Mouse (Mus musculus) limb, embryonic 15.5 days (tissue): ENCODE measurements around the gene Hsf4. TPM values are rescaled to one million over a fixed set of nuclear protein-coding genes. Genes with fewer than 3 reads are reported as not detected.
A peak's percentile ranks its signal among the peaks of the same experiment; 100 is the strongest.

Experiments used
- ATAC-seq: fragments of 200-750 bp; cut with Nextera tagmentation; 2 replicates; pipeline ENCODE4 v1.8.0; 2017; ENCODE audit warnings: low read depth, moderate TSS enrichment; ENCODE audit not compliant: insufficient number of reproducible peaks, low FRiP score, low TSS enrichment
- H3K27ac ChIP-seq: fragments of 300-500 bp; sonication (generic); 2 replicates; pipeline ENCODE4 v1.5.1; 2015; ENCODE audit warnings: moderate library complexity, mild to moderate bottlenecking, inconsistent platforms
- H3K27me3 ChIP-seq: fragments of 300-500 bp; sonication (generic); 2 replicates; pipeline ENCODE4 v1.6.1; 2015; ENCODE audit warnings: inconsistent platforms
- H3K36me3 ChIP-seq: fragments of 300-500 bp; sonication (generic); 2 replicates; pipeline ENCODE4 v1.6.1; 2015; ENCODE audit warnings: inconsistent platforms
- H3K4me1 ChIP-seq: fragments of 300-500 bp; sonication (generic); 2 replicates; pipeline ENCODE4 v1.6.1; 2015; ENCODE audit warnings: inconsistent platforms
- H3K4me2 ChIP-seq: fragments of 300-500 bp; sonication (generic); 2 replicates; pipeline ENCODE4 v1.6.1; 2015; ENCODE audit warnings: mild to moderate bottlenecking, inconsistent platforms
- H3K4me3 ChIP-seq: fragments of 300-500 bp; sonication (generic); 2 replicates; pipeline ENCODE4 v1.5.1; 2015; ENCODE audit warnings: mild to moderate bottlenecking, inconsistent platforms
- H3K9ac ChIP-seq: fragments of 300-500 bp; sonication (generic); 2 replicates; pipeline ENCODE4 v1.6.1; 2015; ENCODE audit warnings: inconsistent platforms
- H3K9me3 ChIP-seq: fragments of 300-500 bp; sonication (generic); 2 replicates; pipeline ENCODE4 v1.6.1; 2016; ENCODE audit warnings: inconsistent platforms
- WGBS: fragments of 180-500 bp; shearing (Covaris S2); methylation state at CpG from one replicate; pipeline ENCODE4 v1.1.7; 2015; 5-methylcytosine and 5-hydroxymethylcytosine counted together
- polyA plus RNA-seq: library from polyadenylated mRNA; unstranded; fragments of >200 nt; fragmentation: Nextera tagmentation; extraction: Ambion mirVana; gene quantifications from 2 replicates; pipeline ENCODE4 v1.2.1, GENCODE M21; 2015

Hsf4 gene
- polyA plus RNA-seq, 1 experiment from 2014 or later, result 0.33 TPM

- H3K27ac ChIP-seq, result no peak overlapping the region
- H3K4me3 ChIP-seq, result no peak overlapping the region
- H3K9me3 ChIP-seq, result no peaks in the 10 kb centered on the region
- no peak overlapping the region for H3K9ac ChIP-seq
- 0 out of 2 replicates have a peak, but pooled peaks cover 9% of the 10 kb centered on the region for H3K27me3 ChIP-seq
- peaks cover 64% of the 10 kb centered on the region for H3K36me3 ChIP-seq
- H3K4me2 ChIP-seq, result no peak overlapping the region
- 87% methylated on average over 6 of the region's 6 CpGs for WGBS
- H3K4me1 ChIP-seq, result peaks cover 25% of the 10 kb centered on the region
- ATAC-seq, result no peak
These were observed 17.6 kb upstream of the Hsf4 start for GRCm38 (mm10) chr8:105251954-105252353.

- H3K9ac ChIP-seq, result no peak overlapping the region
- H3K4me3 ChIP-seq, result peak overlapping the region; percentile 72; the same call in 1 of the 2 replicates
- H3K27me3 ChIP-seq, result peaks cover 15% of the 10 kb centered on the region
- peaks cover 25% of the 10 kb centered on the region for H3K4me1 ChIP-seq
- H3K9me3 ChIP-seq, result no peaks in the 10 kb centered on the region
- H3K27ac ChIP-seq, result no peak overlapping the region
- ATAC-seq, result no peak
- H3K4me2 ChIP-seq, result peak overlapping the region; percentile 75
- 82% methylated on average over 10 of the region's 10 CpGs for WGBS
- peaks cover 55% of the 10 kb centered on the region for H3K36me3 ChIP-seq
These were observed 16.7 kb upstream of the Hsf4 start for GRCm38 (mm10) chr8:105252680-105253537.

- no peaks in the 10 kb centered on the region for H3K9me3 ChIP-seq
- H3K27ac ChIP-seq, result peak overlapping the region; percentile 97; the same call in 1 of the 2 replicates
- H3K4me2 ChIP-seq, result peak overlapping the region; percentile 75
- WGBS, result 30% methylated on average over 20 of the region's 20 CpGs
- H3K4me3 ChIP-seq, result peak overlapping the region; percentile 72
- peaks cover 24% of the 10 kb centered on the region for H3K27me3 ChIP-seq
- H3K4me1 ChIP-seq, result peaks cover 27% of the 10 kb centered on the region
- peaks cover 46% of the 10 kb centered on the region for H3K36me3 ChIP-seq
- no peak for ATAC-seq
- H3K9ac ChIP-seq, result peak overlapping the region; percentile 18; the same call in 1 of the 2 replicates
These were observed 15.8 kb upstream of the Hsf4 start for GRCm38 (mm10) chr8:105253766-105254151.

- Histone ChIP-seq H3K4me2 (peak overlapping the region; percentile 75), H3K9me3 (no peaks in the 10 kb centered on the region), H3K27ac (peak overlapping the region; percentile 97), H3K27me3 (peaks cover 30% of the 10 kb centered on the region), H3K9ac (peak overlapping the region; percentile 64), H3K4me1 (peaks cover 33% of the 10 kb centered on the region), H3K4me3 (peak overlapping the region; percentile 72), H3K36me3 (peaks cover 40% of the 10 kb centered on the region)
- peak; percentile 87 for ATAC-seq
- under 1% methylated on average over 73 of the region's 74 CpGs for WGBS
These were observed 15.2 kb upstream of the Hsf4 start for GRCm38 (mm10) chr8:105254152-105254965.

GRCm38 (mm10) chr8:105254966-105255350 is 14.6 kb upstream of the Hsf4 start, which contains the start of gene B3gnt9:
B3gnt9 (minus strand) TSS chr8:105255153.
- 0% methylated on average over 14 of the region's 14 CpGs for WGBS
- Histone ChIP-seq H3K9me3 (no peaks in the 10 kb centered on the region), H3K27ac (peak within 1 kb of the TSS; percentile 97), H3K4me3 (peak within 1 kb of the TSS; percentile 72), H3K4me1 (peaks cover 39% of the 10 kb centered on the region), H3K27me3 (peaks cover 34% of the 10 kb centered on the region), H3K4me2 (peak within 1 kb of the TSS; percentile 75), H3K9ac (peak within 1 kb of the TSS; percentile 64), H3K36me3 (peaks cover 34% of the 10 kb centered on the region)
- peak; percentile 85 for ATAC-seq

GRCm38 (mm10) chr8:105257318-105258114 is 12.1 kb upstream of the Hsf4 start:
- H3K4me3 ChIP-seq, result no peak overlapping the region
- H3K36me3 ChIP-seq, result peaks cover 10% of the 10 kb centered on the region
- no peak overlapping the region for H3K4me2 ChIP-seq
- H3K4me1 ChIP-seq, result peaks cover 43% of the 10 kb centered on the region
- ATAC-seq, result no peak
- no peak overlapping the region for H3K27ac ChIP-seq
- no peaks in the 10 kb centered on the region for H3K9me3 ChIP-seq
- no peak overlapping the region for H3K9ac ChIP-seq
- H3K27me3 ChIP-seq, result peaks cover 53% of the 10 kb centered on the region
- WGBS, result 64% methylated on average over 7 of the region's 7 CpGs

- Histone ChIP-seq H3K9ac (no peak overlapping the region; the same call in 1 of the 2 replicates), H3K36me3 (no peaks in the 10 kb centered on the region), H3K4me2 (peak overlapping the region; percentile 78), H3K4me3 (peak overlapping the region; percentile 38), H3K4me1 (peaks cover 35% of the 10 kb centered on the region), H3K27me3 (peaks cover 62% of the 10 kb centered on the region), H3K9me3 (no peaks in the 10 kb centered on the region), H3K27ac (no peak overlapping the region)
- 6% methylated on average over 55 of the region's 55 CpGs for WGBS
- no peak for ATAC-seq
These were observed 10.5 kb upstream of the Hsf4 start for GRCm38 (mm10) chr8:105258911-105259720.

- Histone ChIP-seq H3K4me2 (peak overlapping the region; percentile 78), H3K36me3 (no peaks in the 10 kb centered on the region), H3K9me3 (no peaks in the 10 kb centered on the region), H3K4me3 (peak overlapping the region; percentile 38), H3K27ac (no peak overlapping the region), H3K27me3 (peaks cover 63% of the 10 kb centered on the region), H3K9ac (no peak overlapping the region; the same call in 1 of the 2 replicates), H3K4me1 (peaks cover 33% of the 10 kb centered on the region)
- ATAC-seq, result no peak
- WGBS, result 3% methylated on average over 30 of the region's 30 CpGs
These were observed 9.8 kb upstream of the Hsf4 start for GRCm38 (mm10) chr8:105259721-105260320.

- H3K27ac ChIP-seq, result no peak overlapping the region
- H3K27me3 ChIP-seq, result peaks cover 65% of the 10 kb centered on the region
- peaks cover 33% of the 10 kb centered on the region for H3K4me1 ChIP-seq
- 61% methylated on average over 7 of the region's 7 CpGs for WGBS
- no peak for ATAC-seq
- H3K4me3 ChIP-seq, result no peak overlapping the region
- no peak overlapping the region for H3K9ac ChIP-seq
- H3K9me3 ChIP-seq, result no peaks in the 10 kb centered on the region
- H3K4me2 ChIP-seq, result no peak overlapping the region
- H3K36me3 ChIP-seq, result no peaks in the 10 kb centered on the region
These were observed 9.1 kb upstream of the Hsf4 start for GRCm38 (mm10) chr8:105260371-105261099.
